Mouse (Mus musculus): ENCODE data around the gene Lypd5.
"Not testable (repeated sequence)": the region's sequence is repeated elsewhere in the genome, so short reads cannot be mapped to it uniquely, and the experiment has no call there.

Gene Lypd5

GRCm38 (mm10) chr7:24384827-24385226 is 35.8 kb downstream of the Lypd5 start:
- peak; percentile 66 for DNase-seq

GRCm38 (mm10) chr7:24387059-24387556 is 38.1 kb downstream of the Lypd5 start:
- peak in 1 of 2 experiments; percentile 10 for DNase-seq

- DNase-seq = no peak
Measured at GRCm38 (mm10) chr7:24389516-24390187, 40.7 kb downstream of the Lypd5 start.

GRCm38 (mm10) chr7:24390512-24390911 is 41.5 kb downstream of the Lypd5 start:
- DNase-seq = no peak

GRCm38 (mm10) chr7:24391077-24391476 is 42.1 kb downstream of the Lypd5 start:
- DNase-seq = no peak

- DNase-seq = no peak
Measured at GRCm38 (mm10) chr7:24391687-24392086, 42.7 kb downstream of the Lypd5 start.

- no peak for DNase-seq
Measured at GRCm38 (mm10) chr7:24394054-24394453, 45.1 kb downstream of the Lypd5 start.

- DNase-seq = peak in 1 of 2 experiments; percentile 61
Measured at GRCm38 (mm10) chr7:24394475-24395161, 45.6 kb downstream of the Lypd5 start.

GRCm38 (mm10) chr7:24396832-24397231 is 47.8 kb downstream of the Lypd5 start:
- DNase-seq = no peak

- no peak for DNase-seq
Measured at GRCm38 (mm10) chr7:24398364-24398913, 49.4 kb downstream of the Lypd5 start.

- peak; percentile 96 to 97 for DNase-seq
Measured at GRCm38 (mm10) chr7:24399256-24400081, 50.5 kb downstream of the Lypd5 start, which contains the start of gene Smg9. TSS of gene Smg9 (plus strand) at chr7:24399619.

GRCm38 (mm10) chr7:24400082-24400452 is 51.1 kb downstream of the Lypd5 start:
- DNase-seq = no peak

GRCm38 (mm10) chr7:24400489-24400888 is 51.5 kb downstream of the Lypd5 start:
- not testable (repeated sequence) for DNase-seq

GRCm38 (mm10) chr7:24402851-24403250 is 53.9 kb downstream of the Lypd5 start:
- no peak for DNase-seq

All from thymus, adult 18-20 months (tissue).